Mouse (Mus musculus) T-helper 2 cell (primary cell): ENCODE data around the gene B3gnt2.
"Not testable (repeated sequence)": the region's sequence is repeated elsewhere in the genome, so short reads cannot be mapped to it uniquely, and the experiment has no call there.

Source experiments
- in situ Hi-C: fragments of 300-600 bp; cut with MboI, MseI; formaldehyde crosslinking; loops from one replicate; pipeline ENCODE4 v1.15.1; 2025; ENCODE audit warnings: high pct_unique_total_duplicates

B3gnt2 gene

DNA sequence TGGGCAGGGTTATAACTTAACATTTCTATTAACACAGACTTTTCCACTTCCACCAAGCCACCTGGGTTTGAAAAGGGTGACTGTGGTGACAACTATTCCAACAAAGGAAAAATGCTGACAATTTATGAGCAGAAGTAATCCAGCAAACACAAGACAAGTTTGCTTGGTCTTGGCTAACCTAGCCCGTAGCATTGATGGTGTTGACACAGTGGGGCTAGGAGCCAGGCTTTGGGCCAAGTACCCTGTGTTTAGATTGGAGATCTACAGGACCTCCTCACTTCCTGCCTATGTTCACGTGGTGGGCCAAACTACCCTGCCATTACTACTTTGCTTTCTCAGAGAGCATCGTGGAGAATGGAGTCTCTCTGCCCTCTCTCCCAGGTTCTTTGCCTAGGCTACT lies 119.3 kb downstream of the B3gnt2 start:
- in situ Hi-C loops = no loop called here

- in situ Hi-C loops = no loop called here
These were observed 121.1 kb downstream of the B3gnt2 start for GRCm38 (mm10) chr11:22739497-22740288.

DNA sequence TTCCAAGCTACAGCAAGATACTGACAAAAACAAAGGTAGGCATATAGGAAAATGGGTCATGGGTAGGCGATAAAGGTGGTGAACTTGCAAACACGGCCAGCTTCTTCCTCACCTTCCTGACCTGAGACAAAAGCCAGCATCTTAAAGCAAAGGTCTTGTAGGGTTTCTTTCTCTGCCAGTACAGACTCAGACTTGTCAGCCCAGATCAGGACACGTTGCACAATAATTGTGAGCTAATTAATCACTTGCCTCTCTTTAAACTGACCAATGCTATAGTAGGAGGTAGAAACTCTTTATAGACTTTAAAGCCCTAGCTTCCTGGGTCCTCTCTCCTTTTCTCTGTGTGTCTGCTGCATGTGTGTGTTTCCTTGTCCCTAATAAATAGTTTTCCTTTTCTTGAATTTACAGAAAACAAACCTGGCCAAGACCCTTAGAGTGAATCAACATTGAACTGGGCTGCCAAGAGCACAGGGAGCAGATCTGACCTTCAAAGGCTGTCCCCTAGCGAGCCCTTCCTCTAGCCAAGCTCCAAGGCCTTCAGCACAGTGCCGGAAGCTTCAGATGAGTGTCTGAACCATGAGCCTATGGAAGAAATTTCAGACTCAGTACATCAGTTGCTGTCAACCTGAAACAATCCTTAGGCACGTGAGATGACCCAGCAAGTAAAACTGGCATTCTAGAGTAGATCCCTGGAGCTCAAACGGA lies 124.1 kb downstream of the B3gnt2 start:
- in situ Hi-C loops = no loop called here

- in situ Hi-C loops = not testable (repeated sequence)
These were observed 125.6 kb downstream of the B3gnt2 start for GRCm38 (mm10) chr11:22735128-22735527.

GRCm38 (mm10) chr11:22733936-22734335 lies 126.8 kb downstream of the B3gnt2 start:
- in situ Hi-C loops = no loop called here

GRCm38 (mm10) chr11:22732907-22733306 lies 127.9 kb downstream of the B3gnt2 start:
- in situ Hi-C loops = no loop called here

DNA sequence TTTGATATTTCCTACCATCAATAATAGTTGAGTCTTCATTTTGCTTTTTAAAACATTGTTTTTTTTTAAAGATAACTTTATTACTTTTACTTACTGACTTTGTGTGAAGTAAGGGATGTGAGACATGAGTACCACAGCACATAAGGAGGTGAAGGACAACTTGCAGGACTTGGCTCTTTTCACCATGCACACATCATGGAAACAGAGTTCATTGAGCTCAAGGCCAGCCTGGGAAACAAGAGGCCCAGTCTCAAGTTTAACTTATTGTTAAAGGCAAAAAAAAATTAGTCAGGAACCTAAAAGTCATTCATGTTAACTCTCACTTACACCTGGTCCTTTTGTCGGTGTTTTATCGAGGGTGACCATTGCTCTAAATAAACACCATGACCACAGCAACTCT lies 137.7 kb downstream of the B3gnt2 start:
- in situ Hi-C loops = loop anchor here (5.0 kb wide), 1 partner anchor 41 kb away; no protein-coding TSS in a partner anchor

GRCm38 (mm10) chr11:22720096-22720495 lies 140.7 kb downstream of the B3gnt2 start:
- in situ Hi-C loops = loop anchor here (5.0 kb wide), 1 partner anchor 38 kb away; no protein-coding TSS in a partner anchor

- in situ Hi-C loops = no loop called here
These were observed 141.2 kb downstream of the B3gnt2 start for GRCm38 (mm10) chr11:22719570-22719969.

- in situ Hi-C loops = no loop called here
These were observed 142.7 kb downstream of the B3gnt2 start for GRCm38 (mm10) chr11:22718036-22718435.

DNA sequence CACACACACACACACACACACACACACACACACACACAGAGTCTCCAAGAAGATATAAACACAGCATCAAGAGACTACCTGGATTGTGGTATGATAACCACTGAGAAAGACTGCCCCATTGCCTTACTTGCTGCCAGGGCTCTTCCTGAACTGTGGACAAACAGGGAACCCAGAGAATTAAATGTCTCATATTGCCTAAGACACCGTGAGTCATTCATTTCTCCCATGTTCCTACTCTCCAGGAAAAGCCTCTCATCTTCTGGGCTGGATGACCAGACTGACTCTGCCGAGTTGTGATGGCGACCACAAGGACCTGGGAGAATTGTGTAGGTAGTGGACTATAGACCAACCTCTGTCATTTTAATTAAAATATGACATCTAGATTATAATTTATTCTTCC lies 149.4 kb downstream of the B3gnt2 start:
- in situ Hi-C loops = no loop called here

- in situ Hi-C loops = no loop called here
These were observed 150.2 kb downstream of the B3gnt2 start for GRCm38 (mm10) chr11:22710596-22710995.
